Mouse (Mus musculus) heart, embryonic 11.5 days (tissue): ENCODE measurements around the gene Brpf1. TPM values are rescaled to one million over a fixed set of nuclear protein-coding genes. Genes with fewer than 3 reads are reported as not detected.

Experiments used
- ATAC-seq: fragments of 200-750 bp; cut with Nextera tagmentation; replicated peaks from 2 replicates; pipeline ENCODE4 v1.8.0; 2017; ENCODE audit warnings: moderate library complexity; ENCODE audit not compliant: insufficient number of reproducible peaks, low FRiP score, low TSS enrichment
- H3K27ac ChIP-seq: fragments of 300-500 bp; sonication (generic); 2 replicates; pipeline ENCODE4 v1.5.1; 2014; ENCODE audit warnings: mild to moderate bottlenecking, low read depth, low read length
- H3K27me3 ChIP-seq: fragments of 300-500 bp; sonication (generic); 2 replicates; pipeline ENCODE4 v1.6.1; 2014; ENCODE audit warnings: mild to moderate bottlenecking, low read length, mixed read lengths; ENCODE audit not compliant: control insufficient read depth, insufficient read depth
- H3K36me3 ChIP-seq: fragments of 300-500 bp; sonication (generic); 2 replicates; pipeline ENCODE4 v1.6.1; 2014; ENCODE audit warnings: mild to moderate bottlenecking, low read length, moderate library complexity, mixed read lengths; ENCODE audit not compliant: control insufficient read depth, insufficient read depth
- H3K4me1 ChIP-seq: fragments of 300-500 bp; sonication (generic); 2 replicates; pipeline ENCODE4 v1.6.1; 2014; ENCODE audit warnings: low read length; ENCODE audit not compliant: control insufficient read depth, insufficient read depth
- H3K4me2 ChIP-seq: fragments of 300-500 bp; sonication (generic); 2 replicates; pipeline ENCODE4 v1.6.1; 2014; ENCODE audit warnings: mild to moderate bottlenecking, moderate library complexity
- H3K4me3 ChIP-seq: fragments of 300-500 bp; sonication (generic); 2 replicates; pipeline ENCODE4 v1.5.1; 2014; ENCODE audit warnings: low read depth, low read length
- H3K9ac ChIP-seq: fragments of 300-500 bp; sonication (generic); 2 replicates; pipeline ENCODE4 v1.6.1; 2014; ENCODE audit warnings: mild to moderate bottlenecking, low read depth, low read length, moderate library complexity
- H3K9me3 ChIP-seq: fragments of 300-500 bp; sonication (generic); replicated peaks from 2 replicates; pipeline ENCODE4 v1.6.1; 2016; ENCODE audit warnings: low read length; ENCODE audit not compliant: control insufficient read depth
- WGBS: fragments of 180-500 bp; shearing (Covaris S2); extraction: QIAGEN DNeasy Blood & Tissue Kit; methylation state at CpG from one replicate; pipeline ENCODE4 v1.1.7; 2014; ENCODE audit not compliant: insufficient replicate concordance; 5-methylcytosine and 5-hydroxymethylcytosine counted together
- polyA plus RNA-seq: library from polyadenylated mRNA; unstranded; fragments of >200 nt; fragmentation: Nextera tagmentation; extraction: Ambion mirVana; gene quantifications from 2 replicates; pipeline ENCODE4 v1.2.1, GENCODE M21; 2014

Gene Brpf1
- polyA plus RNA-seq, 1 experiment from 2014 or later: 11.0 TPM

- Histone ChIP-seq H3K36me3 (peaks cover 18% of the 10 kb centered on the region), H3K4me3 (no peak overlapping the region), H3K27ac (no peak overlapping the region), H3K9me3 (no peaks in the 10 kb centered on the region), H3K27me3 (no peaks in the 10 kb centered on the region), H3K4me2 (no peak overlapping the region), H3K4me1 (no peaks in the 10 kb centered on the region), H3K9ac (no peak overlapping the region)
- ATAC-seq: no peak
- 89% methylated on average over 7 of the region's 7 CpGs for WGBS
Observed at GRCm38 (mm10) chr6:113368124-113368523, 61.2 kb downstream of the Brpf1 start.

- Histone ChIP-seq H3K4me1 (no peaks in the 10 kb centered on the region), H3K36me3 (peaks cover 18% of the 10 kb centered on the region), H3K9me3 (no peaks in the 10 kb centered on the region), H3K4me2 (no peak overlapping the region), H3K4me3 (no peak overlapping the region), H3K27ac (no peak overlapping the region), H3K27me3 (no peaks in the 10 kb centered on the region), H3K9ac (no peak overlapping the region)
- ATAC-seq: no peak
- 84% methylated on average over 5 of the region's 5 CpGs for WGBS
Observed at GRCm38 (mm10) chr6:113368577-113368976, 61.6 kb downstream of the Brpf1 start.

GRCm38 (mm10) chr6:113370194-113370929 lies 63.4 kb downstream of the Brpf1 start:
- no peak overlapping the region for H3K4me3 ChIP-seq
- 87% methylated on average over 20 of the region's 20 CpGs for WGBS

GRCm38 (mm10) chr6:113373491-113373890 lies 66.6 kb downstream of the Brpf1 start:
- ATAC-seq: no peak
- Histone ChIP-seq H3K9me3 (no peaks in the 10 kb centered on the region), H3K27ac (no peak overlapping the region), H3K4me1 (0 out of 2 replicates have a peak, but pooled peaks cover 3% of the 10 kb centered on the region), H3K27me3 (no peaks in the 10 kb centered on the region), H3K36me3 (peaks cover 18% of the 10 kb centered on the region), H3K4me3 (no peak overlapping the region), H3K4me2 (no peak overlapping the region), H3K9ac (no peak overlapping the region)
- WGBS: 79% methylated on average over 4 of the region's 4 CpGs

More at GRCm38 (mm10) chr6:113370194-113370929, 63.4 kb downstream of the Brpf1 start:
- peaks cover 18% of the 10 kb centered on the region for H3K36me3 ChIP-seq
- no peak overlapping the region for H3K4me2 ChIP-seq
- no peaks in the 10 kb centered on the region for H3K4me1 ChIP-seq
- H3K9ac ChIP-seq: no peak overlapping the region
- no peak overlapping the region for H3K27ac ChIP-seq
- no peak for ATAC-seq
- no peaks in the 10 kb centered on the region for H3K27me3 ChIP-seq
- H3K9me3 ChIP-seq: no peaks in the 10 kb centered on the region

Other genes starting within 250 kb of the Brpf1 start
- gene Setd5, start 229.8 kb upstream of the Brpf1 start, polyA plus RNA-seq: 72.3 and 86.9 TPM in 2 replicates
- 0.23 and 0.39 TPM in 2 replicates for gene Lhfpl4, start 111.8 kb upstream of the Brpf1 start, polyA plus RNA-seq
- 24.3 and 28.1 TPM in 2 replicates for gene Mtmr14, start 69.3 kb upstream of the Brpf1 start, polyA plus RNA-seq
- gene Cpne9, start 24.8 kb upstream of the Brpf1 start, polyA plus RNA-seq: 0.11 and 0.15 TPM in 2 replicates
- 10.6 and 11.6 TPM in 2 replicates for gene Ogg1, start 19.8 kb downstream of the Brpf1 start, polyA plus RNA-seq
- gene Camk1, start 36.8 kb downstream of the Brpf1 start, polyA plus RNA-seq: 106 and 109 TPM in 2 replicates
- gene Tada3, start 70.7 kb downstream of the Brpf1 start, polyA plus RNA-seq: 43.3 and 44.8 TPM in 2 replicates
- gene Arpc4, start 71.0 kb downstream of the Brpf1 start, polyA plus RNA-seq: 166 and 179 TPM in 2 replicates
- gene Ttll3, start 82.1 kb downstream of the Brpf1 start, polyA plus RNA-seq: 1.5 and 2.6 TPM in 2 replicates
- 15.9 and 21.2 TPM in 2 replicates for gene Rpusd3, start 112.2 kb downstream of the Brpf1 start, polyA plus RNA-seq
- not detected in 2 replicates for gene Cidec, start 128.6 kb downstream of the Brpf1 start, polyA plus RNA-seq
- 58.9 and 65.8 TPM in 2 replicates for gene Jagn1, start 135.4 kb downstream of the Brpf1 start, polyA plus RNA-seq
- 0.72 TPM in 2 replicates for gene Il17re, start 151.3 kb downstream of the Brpf1 start, polyA plus RNA-seq
- 2.6 and 3.1 TPM in 2 replicates for gene Il17rc, start 164.3 kb downstream of the Brpf1 start, polyA plus RNA-seq
- gene Creld1, start 176.2 kb downstream of the Brpf1 start, polyA plus RNA-seq: 31.1 and 37.2 TPM in 2 replicates
- 0.23 and 0.27 TPM in 2 replicates for gene Prrt3, start 194.8 kb downstream of the Brpf1 start, polyA plus RNA-seq
- 79.5 and 83.4 TPM in 2 replicates for gene Emc3, start 224.5 kb downstream of the Brpf1 start, polyA plus RNA-seq
- 11.5 and 12.6 TPM in 2 replicates for gene Fancd2, start 224.5 kb downstream of the Brpf1 start, polyA plus RNA-seq